Mouse (Mus musculus) liver, embryonic 14.5 days (tissue): Measurements from ENCODE around the gene Marcks. TPM values are rescaled to one million over a fixed set of nuclear protein-coding genes. Genes with fewer than 3 reads are reported as not detected.

Experiments used
- ATAC-seq: fragments of 200-750 bp; cut with Nextera tagmentation; 2 replicates; pipeline ENCODE4 v1.8.0; 2017; ENCODE audit warnings: moderate number of reproducible peaks, mild to moderate bottlenecking, moderate library complexity; ENCODE audit not compliant: insufficient read depth
- DNase-seq, 3 experiments: peaks; one replicate each; pipeline ENCODE4 v3.0.0-alpha.2; 2012 to 2013; ENCODE audit warnings: low read depth in 3 of 3, low spot score in 3 of 3
- H3K27ac ChIP-seq: fragments of 300-500 bp; sonication (generic); 2 replicates; pipeline ENCODE4 v1.5.1; 2014; ENCODE audit warnings: moderate library complexity, mild to moderate bottlenecking, control low read depth, inconsistent platforms
- H3K27me3 ChIP-seq: fragments of 300-500 bp; sonication (generic); 2 replicates; pipeline ENCODE4 v1.6.1; 2014; ENCODE audit warnings: mild to moderate bottlenecking, low read length, moderate library complexity; ENCODE audit not compliant: control insufficient read depth, insufficient read depth
- H3K36me3 ChIP-seq: fragments of 300-500 bp; sonication (generic); replicated peaks from 2 replicates; pipeline ENCODE4 v1.6.1; 2014; ENCODE audit warnings: low read depth; ENCODE audit not compliant: control insufficient read depth, insufficient read depth
- H3K4me1 ChIP-seq, 2 experiments: fragments of 200-500 bp in 1 of 2; fragments of 300-500 bp in 1 of 2; sonication (generic) in 1 of 2; replicated peaks; 2 replicates each; pipeline ENCODE4 v1.6.1; 2012 to 2014; ENCODE audit warnings: antibody characterized with exemption in 1 of 2, inconsistent platforms in 1 of 2, low read length in 1 of 2; ENCODE audit not compliant: control insufficient read depth in 2 of 2, insufficient read depth in 2 of 2
- H3K4me2 ChIP-seq: fragments of 300-500 bp; sonication (generic); 2 replicates; pipeline ENCODE4 v1.6.1; 2014; ENCODE audit warnings: low read depth, mild to moderate bottlenecking, control low read depth, moderate library complexity
- H3K4me3 ChIP-seq, 2 experiments: fragments of 200-500 bp in 1 of 2; fragments of 300-500 bp in 1 of 2; sonication (generic) in 1 of 2; 2 replicates each; pipeline ENCODE4 v1.5.1; 2012 to 2014; ENCODE audit warnings: low read depth in 2 of 2, low read length in 2 of 2, mild to moderate bottlenecking in 2 of 2, control low read depth in 1 of 2, inconsistent platforms in 1 of 2, moderate library complexity in 1 of 2; ENCODE audit not compliant: insufficient read depth in 1 of 2
- H3K9ac ChIP-seq: fragments of 300-500 bp; sonication (generic); replicated peaks from 2 replicates; pipeline ENCODE4 v1.6.1; 2014; ENCODE audit warnings: mild to moderate bottlenecking, control low read depth, moderate library complexity
- H3K9me3 ChIP-seq: fragments of 300-500 bp; sonication (generic); 2 replicates; pipeline ENCODE4 v1.6.1; 2016; ENCODE audit warnings: low read length, mixed read lengths; ENCODE audit not compliant: control insufficient read depth
- CTCF ChIP-seq: IDR thresholded peaks from 2 replicates; pipeline ENCODE4 v1.5.1; 2016; ENCODE audit warnings: antibody characterized with exemption, low read depth, control low read depth
- EP300 ChIP-seq: IDR thresholded peaks from 2 replicates; pipeline ENCODE4 v1.6.1; 2016; ENCODE audit warnings: antibody characterized with exemption, low read depth
- WGBS: fragments of 180-500 bp; shearing (Covaris S2); extraction: QIAGEN DNeasy Blood & Tissue Kit; methylation state at CpG from one replicate; pipeline ENCODE4 v1.1.7; 2014; ENCODE audit not compliant: insufficient replicate concordance; 5-methylcytosine and 5-hydroxymethylcytosine counted together
- polyA plus RNA-seq, 2 experiments: library from polyadenylated mRNA; depleted of rRNA in 1 of 2; stranded (reverse) in 1 of 2; unstranded in 1 of 2; fragments of >200 nt; fragmentation: Nextera tagmentation in 1 of 2; extraction: Ambion mirVana in 1 of 2; gene quantifications; 2 replicates each; pipeline versions ENCODE4 v1.2.1 to v1.2.3; 2012 to 2014

Gene Marcks
- polyA plus RNA-seq, 2 experiments: 16.3 to 22.3 TPM

DNA sequence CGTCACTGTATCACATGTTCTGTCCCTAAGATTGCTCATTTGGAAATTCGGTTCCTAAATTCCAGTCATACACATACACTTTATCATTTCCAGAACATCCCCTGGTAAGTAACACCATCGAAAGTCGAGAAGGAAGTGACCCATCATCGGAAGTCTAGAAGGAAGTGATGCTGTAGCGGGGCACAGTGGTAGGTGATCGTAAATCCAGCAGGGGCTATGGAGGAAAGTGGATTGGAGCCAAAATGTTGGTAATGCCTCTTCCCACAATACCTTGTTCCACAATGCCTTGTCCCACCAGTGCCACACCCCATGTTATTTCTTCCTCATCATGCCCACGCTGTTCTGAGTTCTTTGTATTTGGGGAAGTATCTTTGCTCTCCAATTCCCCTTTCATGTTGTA is 32.4 kb downstream of the Marcks start:
- H3K27me3 ChIP-seq: no peaks in the 10 kb centered on the region
- no peaks in the 10 kb centered on the region for H3K9me3 ChIP-seq
- TF ChIP-seq CTCF (no peak), EP300 (no peak)
- no peak overlapping the region for H3K4me3 ChIP-seq
- DNase-seq: no peak
- no peaks in the 10 kb centered on the region for H3K4me1 ChIP-seq
- ATAC-seq: no peak
- no peak overlapping the region for H3K9ac ChIP-seq
- H3K36me3 ChIP-seq: no peaks in the 10 kb centered on the region
- no peak overlapping the region for H3K4me2 ChIP-seq
- WGBS: 58% methylated on average over 8 of the region's 8 CpGs
- no peak overlapping the region for H3K27ac ChIP-seq

DNA sequence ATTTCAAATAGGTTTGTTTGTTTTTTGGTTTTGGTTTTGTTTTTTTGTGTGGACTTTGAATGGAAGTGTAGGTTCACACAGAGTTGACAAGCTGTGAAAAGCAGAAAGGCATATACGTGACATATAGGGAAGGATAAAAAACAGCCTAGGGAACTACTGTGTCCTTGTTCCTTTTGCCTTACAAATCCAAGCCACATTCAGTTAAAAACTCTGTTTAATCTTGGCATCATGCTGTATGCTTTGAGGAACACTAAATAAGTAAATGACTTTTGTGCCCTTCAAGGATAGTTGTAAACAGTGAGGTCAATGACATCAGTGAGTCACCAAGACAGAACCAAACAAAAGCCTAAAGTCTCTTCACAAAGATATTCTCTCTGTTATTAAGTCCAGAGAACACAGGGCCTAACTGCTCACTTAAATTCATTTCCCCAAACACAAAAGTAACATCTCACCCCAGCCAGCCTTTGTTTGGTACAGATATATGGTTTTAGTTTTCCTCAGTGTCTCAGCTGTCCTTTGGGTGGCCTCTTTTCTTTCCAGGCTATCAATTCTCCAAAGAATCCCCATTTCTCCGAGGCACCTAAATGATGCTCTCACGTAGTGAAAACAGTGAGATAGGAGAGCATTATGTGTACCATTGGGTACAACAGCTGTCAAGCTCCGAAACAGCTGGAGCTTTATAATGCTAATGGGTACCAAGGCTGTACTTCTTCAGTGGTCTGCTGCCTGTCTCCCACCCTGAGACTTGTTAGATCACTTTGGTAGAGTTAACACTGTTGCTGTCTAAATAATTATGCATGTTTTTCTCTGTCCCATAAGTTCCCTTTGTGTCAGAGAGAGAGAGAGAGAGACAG is 36.3 kb downstream of the Marcks start:
- DNase-seq (no peak), ATAC-seq (no peak)
- 49% methylated on average over 4 of the region's 4 CpGs for WGBS
- no peaks in the 10 kb centered on the region for H3K9me3 ChIP-seq
- H3K4me1 ChIP-seq: no peaks in the 10 kb centered on the region
- no peak overlapping the region for H3K27ac ChIP-seq
- no peak overlapping the region for H3K9ac ChIP-seq
- H3K36me3 ChIP-seq: no peaks in the 10 kb centered on the region
- no peak overlapping the region for H3K4me3 ChIP-seq
- TF ChIP-seq CTCF: no peak
- TF ChIP-seq EP300: no peak
- H3K4me2 ChIP-seq: no peak overlapping the region
- H3K27me3 ChIP-seq: no peaks in the 10 kb centered on the region

DNA sequence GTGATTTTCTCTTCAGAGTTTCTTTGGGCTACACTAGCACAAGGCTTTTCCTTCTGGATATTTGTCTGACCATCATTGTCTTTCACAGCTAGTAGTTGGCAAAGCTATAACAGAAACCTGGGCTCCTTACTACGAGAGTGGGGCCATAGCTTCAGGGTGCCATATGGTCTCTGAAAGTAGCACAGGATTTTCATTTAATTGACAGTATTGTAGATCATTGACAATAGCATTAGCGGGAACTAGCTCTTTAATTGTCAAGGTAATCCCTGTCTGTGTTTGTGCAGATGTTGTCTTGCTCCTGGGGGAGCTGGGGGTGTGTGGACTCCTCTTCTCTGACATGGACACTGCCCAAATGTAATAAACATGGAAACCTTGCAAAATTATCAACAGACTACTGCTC is 37.0 kb downstream of the Marcks start:
- Histone ChIP-seq H3K36me3 (no peaks in the 10 kb centered on the region), H3K4me1 (no peaks in the 10 kb centered on the region), H3K4me3 (no peak overlapping the region), H3K4me2 (no peak overlapping the region), H3K27ac (no peak overlapping the region), H3K9ac (no peak overlapping the region), H3K27me3 (no peaks in the 10 kb centered on the region), H3K9me3 (no peaks in the 10 kb centered on the region)
- no peak for ATAC-seq
- no peak for DNase-seq
- TF ChIP-seq CTCF: no peak
- TF ChIP-seq EP300: no peak
- 51% methylated on average over 2 of the region's 2 CpGs for WGBS

DNA sequence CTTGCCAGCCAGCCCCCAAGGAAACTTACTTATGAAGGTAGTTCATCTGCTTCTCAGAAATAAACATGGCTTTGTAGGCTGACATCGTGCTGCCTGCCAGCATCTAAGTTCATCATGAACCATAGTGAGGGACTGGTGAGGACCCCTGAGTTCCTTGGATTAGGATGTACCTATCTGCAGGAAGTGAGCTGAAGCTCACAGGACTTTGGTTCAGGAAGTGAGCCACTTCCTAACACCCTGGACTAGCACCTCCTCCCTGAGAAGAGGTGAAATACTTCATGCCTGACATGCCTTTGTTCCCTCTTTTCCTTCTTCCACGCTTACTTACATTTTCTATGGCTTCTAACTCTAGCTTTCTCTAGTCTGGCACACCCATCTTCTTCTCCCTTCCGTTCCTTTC is 42.2 kb downstream of the Marcks start:
- no peak for DNase-seq
- no peak for TF ChIP-seq EP300
- no peak for TF ChIP-seq CTCF

DNA sequence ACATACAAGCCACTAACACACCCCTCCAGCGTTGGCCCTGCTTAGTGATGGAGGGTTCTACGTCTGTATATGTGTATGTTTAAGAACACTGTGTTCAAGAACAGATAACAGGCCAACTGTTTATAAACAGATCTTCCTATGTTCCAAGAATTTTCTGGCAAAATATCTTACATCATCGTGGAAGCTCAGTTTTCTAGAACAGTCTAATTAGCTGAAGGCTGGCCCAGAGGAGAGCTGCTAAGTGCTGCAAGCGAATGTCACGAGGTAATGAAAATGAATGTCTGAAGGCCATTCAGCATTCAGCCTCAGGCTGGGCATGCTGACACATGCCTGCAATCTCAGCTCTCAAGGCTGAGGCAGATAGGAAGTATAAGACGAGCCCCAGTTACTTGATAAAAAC is 42.9 kb downstream of the Marcks start:
- Histone ChIP-seq H3K4me2 (no peak overlapping the region), H3K4me1 (no peaks in the 10 kb centered on the region), H3K9ac (no peak overlapping the region), H3K27ac (no peak overlapping the region), H3K36me3 (no peaks in the 10 kb centered on the region), H3K9me3 (no peaks in the 10 kb centered on the region), H3K4me3 (no peak overlapping the region), H3K27me3 (no peaks in the 10 kb centered on the region)
- ATAC-seq (no peak), DNase-seq (no peak)
- no peak for TF ChIP-seq EP300
- TF ChIP-seq CTCF: no peak
- 41% methylated on average over 6 of the region's 6 CpGs for WGBS

More for the DNA sequence above, 42.2 kb downstream of the Marcks start:
- Histone ChIP-seq H3K9ac (no peak overlapping the region), H3K27ac (no peak overlapping the region), H3K4me2 (no peak overlapping the region), H3K27me3 (no peaks in the 10 kb centered on the region), H3K9me3 (no peaks in the 10 kb centered on the region), H3K4me1 (no peaks in the 10 kb centered on the region), H3K36me3 (no peaks in the 10 kb centered on the region), H3K4me3 (no peak overlapping the region)
- no peak for ATAC-seq
- 50% methylated on average over 3 of the region's 3 CpGs for WGBS
